10 mouse cellular contexts compared by ENCODE assay signal in genomic region chr11:97971232-97971631, GRCm38 (mm10). TPM values are rescaled to one million over a fixed set of nuclear protein-coding genes. Genes with fewer than 3 reads are reported as not detected.
DNase-seq lines count a peak whose midpoint lies in the region; ATAC-seq and TF ChIP-seq lines count a peak whose summit lies in the region.
"Had no signal": no experiment of that assay in that cellular context is flagged by ENCODE, and none has a peak within 500 bp of the region (broad histone marks: within the 10 kb centered on the region; RNA-seq: fewer than 3 reads in every experiment).

No protein-coding gene starts in this region.

- H3K9ac ChIP-seq in forebrain, embryonic 14.5 days (ENCODE audit: low read length), result no peak overlapping the region
- H3K9ac ChIP-seq in forebrain, embryonic 13.5 days, result no peak overlapping the region; the same call in 1 of the 2 replicates
- H3K9ac ChIP-seq: embryonic facial prominence, embryonic 13.5 days had no signal

- H3K4me1 ChIP-seq in forebrain, embryonic 14.5 days (ENCODE audit: control insufficient read depth, insufficient read depth, low read length), result peaks cover 4% of the 10 kb centered on the region; the same call in 1 of the 2 replicates
- H3K4me1 ChIP-seq in forebrain, embryonic 13.5 days, result peaks cover 9% of the 10 kb centered on the region
- H3K4me1 ChIP-seq: embryonic facial prominence, embryonic 13.5 days had no signal

- intact Hi-C loops in gastrocnemius, adult 2 months (cut with DNase I), result no loop called here

- no peak for ATAC-seq in forebrain, embryonic 14.5 days
- ATAC-seq in forebrain, embryonic 13.5 days, result no peak
- ATAC-seq in granulocyte monocyte progenitor cell, adult 5-6 weeks (replicated peaks; ENCODE audit: poor library complexity, severe bottlenecking), result no peak

- H3K27ac ChIP-seq in forebrain, embryonic 14.5 days (ENCODE audit: low read depth, low read length), result no peak overlapping the region
- no peak overlapping the region for H3K27ac ChIP-seq in forebrain, embryonic 13.5 days
- peak overlapping the region; percentile 71 for H3K27ac ChIP-seq in gastrocnemius, adult 2 months
- H3K27ac ChIP-seq: embryonic facial prominence, embryonic 13.5 days had no signal

- no peak overlapping the region for H3K4me3 ChIP-seq in forebrain, embryonic 14.5 days (ENCODE audit: low read depth, low read length)
- no peak overlapping the region for H3K4me3 ChIP-seq in forebrain, embryonic 13.5 days
- H3K4me3 ChIP-seq in gastrocnemius, adult 2 months, result peak overlapping the region; percentile 59
- no peak overlapping the region for H3K4me3 ChIP-seq in myocyte
- H3K4me3 ChIP-seq: embryonic facial prominence, embryonic 13.5 days had no signal

- TF ChIP-seq CTCF in gastrocnemius, adult 2 months (IDR thresholded peaks at IDR 0.05), result peak; percentile 14; the same call in 1 of the 2 replicates

- no peaks in the 10 kb centered on the region for H3K9me3 ChIP-seq in forebrain, embryonic 14.5 days (replicated peaks; ENCODE audit: control insufficient read depth, low read length)
- no peaks in the 10 kb centered on the region for H3K9me3 ChIP-seq in forebrain, embryonic 13.5 days (replicated peaks)
- H3K9me3 ChIP-seq: embryonic facial prominence, embryonic 13.5 days had no signal

- TF ChIP-seq POLR2A in myocyte (IDR thresholded peaks at IDR 0.05; ENCODE audit: insufficient read length, low read depth), result no peak

- DNase-seq in forebrain, embryonic 14.5 days (ENCODE audit: low spot score), result peak; percentile 70
- DNase-seq in Muller cell, postnatal 12 days (ENCODE audit: inconsistent ontology term), result peak; percentile 93
- peak; percentile 94 for DNase-seq in gastrocnemius, adult 2 months
- DNase-seq in layer of hippocampus, adult 9-10 months (ENCODE audit: low spot score), result peak; percentile 59
- no peak for DNase-seq in spleen, adult 18-20 months

- H3K79me2 ChIP-seq in myocyte (ENCODE audit: control insufficient read depth, insufficient read depth), result no peaks in the 10 kb centered on the region

- H3ac ChIP-seq in myocyte (ENCODE audit: control insufficient read depth, insufficient read length), result no peak overlapping the region

- H3K36me3 ChIP-seq in forebrain, embryonic 14.5 days (ENCODE audit: control insufficient read depth, insufficient read depth, low read length), result no peaks in the 10 kb centered on the region
- no peaks in the 10 kb centered on the region for H3K36me3 ChIP-seq in forebrain, embryonic 13.5 days (ENCODE audit: poor library complexity, severe bottlenecking)
- H3K36me3 ChIP-seq in myocyte (ENCODE audit: control insufficient read depth, insufficient read depth), result no peaks in the 10 kb centered on the region
- H3K36me3 ChIP-seq: embryonic facial prominence, embryonic 13.5 days had no signal

- H3K4me2 ChIP-seq in forebrain, embryonic 14.5 days (ENCODE audit: low read length), result no peak overlapping the region
- H3K4me2 ChIP-seq in forebrain, embryonic 13.5 days, result no peak overlapping the region
- H3K4me2 ChIP-seq in myocyte (ENCODE audit: low read depth), result peak overlapping the region; percentile 81
- H3K4me2 ChIP-seq: embryonic facial prominence, embryonic 13.5 days had no signal

- no peaks in the 10 kb centered on the region for H3K27me3 ChIP-seq in forebrain, embryonic 14.5 days (replicated peaks; ENCODE audit: control insufficient read depth, insufficient read depth, low read length)
- no peaks in the 10 kb centered on the region for H3K27me3 ChIP-seq in forebrain, embryonic 13.5 days
- no peaks in the 10 kb centered on the region for H3K27me3 ChIP-seq in myocyte (ENCODE audit: control insufficient read depth, insufficient read depth, insufficient read length)
- H3K27me3 ChIP-seq: embryonic facial prominence, embryonic 13.5 days had no signal

- WGBS in forebrain, embryonic 14.5 days, result 44% methylated on average over 7 of the region's 7 CpGs
- WGBS in forebrain, embryonic 13.5 days, result 38% methylated on average over 7 of the region's 7 CpGs

TF ChIP-seq in myocyte, 11 proteins besides CTCF, POLR2A, EP300 and RAD21:
- TF ChIP-seq CEBPB (IDR thresholded peaks at IDR 0.05; ENCODE audit: insufficient read depth, poor library complexity, severe bottlenecking), result 0 out of 2 replicates have a peak, but pooled peaks have one; percentile 16
- TF ChIP-seq MYOD1 (IDR thresholded peaks at IDR 0.05; ENCODE audit: control insufficient read depth in 1 of 3, insufficient read length in 2 of 3, low read depth in 2 of 3), result peak; percentile 52 to 93 (median 88)
- TF ChIP-seq TCF12 (IDR thresholded peaks at IDR 0.05; ENCODE audit: insufficient read depth, poor library complexity, severe bottlenecking), result peak; percentile 58
- peak; percentile 49 to 95 (median 76) for TF ChIP-seq MYOG (IDR thresholded peaks at IDR 0.05; ENCODE audit: control insufficient read depth in 1 of 3, insufficient read depth in 1 of 3, insufficient read length in 2 of 3, low read depth in 2 of 3)
- no peak for TF ChIP-seq MAX (IDR thresholded peaks at IDR 0.05; ENCODE audit: low read depth)
- TF ChIP-seq USF1 (IDR thresholded peaks at IDR 0.05; ENCODE audit: low read depth), result no peak
- TF ChIP-seq E2F4 (IDR thresholded peaks at IDR 0.05; ENCODE audit: insufficient read depth), result no peak
- no peak for TF ChIP-seq SRF (IDR thresholded peaks at IDR 0.05; ENCODE audit: control insufficient read depth, insufficient read length, low read depth)
- no peak for TF ChIP-seq REST (IDR thresholded peaks at IDR 0.05; ENCODE audit: insufficient read depth, insufficient read length)
- no peak for TF ChIP-seq POLR2AphosphoS2 (IDR thresholded peaks at IDR 0.05; ENCODE audit: insufficient read length, low read depth)
- TF ChIP-seq TCF3 (IDR thresholded peaks at IDR 0.05; ENCODE audit: insufficient read length, low read depth), result no peak

RNA-seq across cellular contexts. Expression of gene Plxdc1, which starts 15.0 kb away (rescaled TPM):
- polyA plus RNA-seq in forebrain, embryonic 14.5 days (2014; fragmentation: Nextera tagmentation; extraction: Ambion mirVana), result 0.48 and 0.84 TPM in 2 replicates
- polyA plus RNA-seq in forebrain, embryonic 13.5 days (2015; fragmentation: Nextera tagmentation; extraction: Ambion mirVana), result 0.14 and 0.34 TPM in 2 replicates
- 1 to 10 TPM; 3.0 to 3.1 TPM for total RNA-seq in gastrocnemius, adult 2 months (2021)
- polyA plus RNA-seq in myocyte (2012; fragmentation: generic; extraction: Trizol), result 2.7 TPM
- 3.1 and 3.2 TPM in 2 replicates for total RNA-seq in granulocyte monocyte progenitor cell, adult 5-6 weeks (2014; fragmentation: Nextera tagmentation)
- total RNA-seq in granulocyte monocyte progenitor cell, adult 5-6 weeks (2017), result 1.6 and 3.9 TPM in 2 replicates
- polyA plus RNA-seq: neural tube, embryonic 11.5 days had no signal

RNA-seq across cellular contexts. Expression of gene Arl5c, which starts 24.7 kb away (rescaled TPM):
- polyA plus RNA-seq in forebrain, embryonic 14.5 days (2014; fragmentation: Nextera tagmentation; extraction: Ambion mirVana), result 2.8 and 4.8 TPM in 2 replicates
- 8.4 and 11.0 TPM in 2 replicates for polyA plus RNA-seq in forebrain, embryonic 13.5 days (2015; fragmentation: Nextera tagmentation; extraction: Ambion mirVana)
- total RNA-seq in gastrocnemius, adult 2 months (2021), result under 1 TPM; 0.31 to 0.47 TPM
- polyA plus RNA-seq in myocyte (2012; fragmentation: generic; extraction: Trizol), result 2.1 TPM
- 11.0 and 15.7 TPM in 2 replicates for total RNA-seq in granulocyte monocyte progenitor cell, adult 5-6 weeks (2014; fragmentation: Nextera tagmentation)
- total RNA-seq in granulocyte monocyte progenitor cell, adult 5-6 weeks (2017), result 2.9 and 6.1 TPM in 2 replicates

RNA-seq across cellular contexts. Expression of gene Cacnb1, which starts 51.6 kb away (rescaled TPM):
- 22.1 and 29.2 TPM in 2 replicates for polyA plus RNA-seq in forebrain, embryonic 14.5 days (2014; fragmentation: Nextera tagmentation; extraction: Ambion mirVana)
- polyA plus RNA-seq in forebrain, embryonic 13.5 days (2015; fragmentation: Nextera tagmentation; extraction: Ambion mirVana), result 25.9 and 29.9 TPM in 2 replicates
- 100 to 1,000 TPM; 199 to 214 TPM for total RNA-seq in gastrocnemius, adult 2 months (2021)
- polyA plus RNA-seq in myocyte (2012; fragmentation: generic; extraction: Trizol), result 163 TPM
- 0.71 and 4.5 TPM in 2 replicates for total RNA-seq in granulocyte monocyte progenitor cell, adult 5-6 weeks (2014; fragmentation: Nextera tagmentation)
- 0.56 and 0.77 TPM in 2 replicates for total RNA-seq in granulocyte monocyte progenitor cell, adult 5-6 weeks (2017)

RNA-seq across cellular contexts. Expression of gene Rpl19, which starts 55.3 kb away (rescaled TPM):
- 787 and 932 TPM in 2 replicates for polyA plus RNA-seq in forebrain, embryonic 14.5 days (2014; fragmentation: Nextera tagmentation; extraction: Ambion mirVana)
- 801 and 821 TPM in 2 replicates for polyA plus RNA-seq in forebrain, embryonic 13.5 days (2015; fragmentation: Nextera tagmentation; extraction: Ambion mirVana)
- total RNA-seq in gastrocnemius, adult 2 months (2021), result 100 to 1,000 TPM; 404 to 490 TPM
- 2,972 TPM for polyA plus RNA-seq in myocyte (2012; fragmentation: generic; extraction: Trizol)
- total RNA-seq in granulocyte monocyte progenitor cell, adult 5-6 weeks (2014; fragmentation: Nextera tagmentation), result 3,567 and 3,801 TPM in 2 replicates
- total RNA-seq in granulocyte monocyte progenitor cell, adult 5-6 weeks (2017), result 1,586 and 1,858 TPM in 2 replicates

Comparison
In these comparisons a context has a peak if more than half of its experiments do, and no peak if none do; other contexts are left out.
1. DNase-seq: peak in forebrain, embryonic 14.5 days (single experiment), Muller cell, postnatal 12 days (single experiment), gastrocnemius, adult 2 months (single experiment) and layer of hippocampus, adult 9-10 months (single experiment); none in spleen, adult 18-20 months (0 of 2).